Mouse (Mus musculus) ovary, postnatal 10 days (tissue): Measurements from ENCODE around the gene 5730596B20Rik.

Experiments used
- DNase-seq: peaks from one replicate; pipeline ENCODE4 v3.0.0; 2022; ENCODE audit warnings: low spot score

Gene 5730596B20Rik

DNA sequence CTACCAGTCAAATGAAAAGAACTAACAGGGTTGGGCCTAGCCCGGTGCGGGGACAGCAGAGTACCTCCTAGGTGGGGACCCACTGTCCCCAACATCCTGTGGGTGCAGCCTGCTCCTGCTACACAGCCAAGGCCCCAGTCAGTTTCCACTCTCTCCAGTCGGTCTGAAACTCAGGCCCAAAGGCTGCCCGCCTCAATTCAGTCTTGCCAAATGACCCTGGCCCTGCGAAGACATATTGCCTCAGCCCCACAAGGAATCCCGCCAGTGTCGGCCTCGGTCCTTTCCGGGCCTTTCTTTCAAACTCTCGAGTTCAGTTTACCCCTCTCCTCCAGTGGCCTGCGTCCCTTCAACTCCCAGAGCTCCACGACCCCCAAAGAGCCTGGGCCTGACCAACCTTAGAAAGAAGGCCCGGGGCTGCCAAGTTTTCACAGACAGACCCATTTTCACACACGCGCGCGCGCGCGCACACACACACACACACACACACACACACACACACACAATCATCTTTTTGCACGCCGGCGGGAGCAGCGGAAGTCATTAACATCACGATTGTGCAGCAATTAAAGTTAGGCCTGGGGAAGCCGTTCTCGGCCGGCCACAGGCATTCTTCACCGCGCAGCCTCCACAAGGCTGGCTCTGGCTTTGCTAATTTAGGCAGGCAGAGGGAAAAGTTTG, 22.9 kb downstream of the 5730596B20Rik start:
- no peak for DNase-seq

DNA sequence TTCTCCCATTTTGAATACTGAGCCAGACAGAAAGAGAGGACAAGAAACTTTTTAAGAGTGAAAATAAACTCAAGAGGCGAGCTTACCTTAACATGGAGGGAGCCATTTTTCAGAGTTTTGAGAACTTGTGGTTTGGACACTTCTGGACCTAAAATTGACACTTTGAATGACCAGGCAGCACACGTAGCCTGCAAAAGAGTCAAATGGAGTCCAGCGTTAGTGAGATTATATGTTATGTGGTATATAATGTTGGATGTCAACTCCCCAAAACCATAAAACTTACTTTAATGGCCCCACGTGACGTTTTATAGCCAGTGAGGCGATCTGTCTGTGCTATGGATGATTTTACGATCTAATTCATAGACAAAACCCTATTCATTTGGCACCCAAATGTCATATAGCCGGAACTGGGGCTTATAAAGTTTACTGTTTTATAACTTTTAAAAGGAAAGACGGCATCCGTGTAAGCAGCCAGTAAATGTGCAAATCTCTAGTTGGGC, 23.5 kb downstream of the 5730596B20Rik start:
- DNase-seq = no peak

DNA sequence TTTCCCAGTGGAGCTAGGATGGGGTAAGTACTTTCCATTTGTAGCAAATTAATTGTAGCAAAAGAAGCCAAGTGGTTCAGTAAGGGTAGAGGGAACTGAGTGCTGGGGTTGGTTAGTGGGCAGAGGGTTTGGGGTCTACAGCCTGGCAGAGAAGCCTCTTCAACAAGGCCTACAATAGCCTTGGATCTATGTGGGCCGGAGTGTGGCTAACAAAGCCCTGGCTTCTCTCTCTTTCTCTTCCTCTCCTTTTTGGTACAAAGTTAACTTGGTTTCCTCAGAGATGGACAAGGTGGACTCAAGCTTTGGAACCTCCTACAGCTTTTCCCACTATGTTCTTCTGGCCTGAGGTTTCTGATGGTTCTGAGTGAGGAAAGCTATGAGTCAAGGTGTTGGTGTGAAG, 24.0 kb downstream of the 5730596B20Rik start:
- DNase-seq = no peak

DNA sequence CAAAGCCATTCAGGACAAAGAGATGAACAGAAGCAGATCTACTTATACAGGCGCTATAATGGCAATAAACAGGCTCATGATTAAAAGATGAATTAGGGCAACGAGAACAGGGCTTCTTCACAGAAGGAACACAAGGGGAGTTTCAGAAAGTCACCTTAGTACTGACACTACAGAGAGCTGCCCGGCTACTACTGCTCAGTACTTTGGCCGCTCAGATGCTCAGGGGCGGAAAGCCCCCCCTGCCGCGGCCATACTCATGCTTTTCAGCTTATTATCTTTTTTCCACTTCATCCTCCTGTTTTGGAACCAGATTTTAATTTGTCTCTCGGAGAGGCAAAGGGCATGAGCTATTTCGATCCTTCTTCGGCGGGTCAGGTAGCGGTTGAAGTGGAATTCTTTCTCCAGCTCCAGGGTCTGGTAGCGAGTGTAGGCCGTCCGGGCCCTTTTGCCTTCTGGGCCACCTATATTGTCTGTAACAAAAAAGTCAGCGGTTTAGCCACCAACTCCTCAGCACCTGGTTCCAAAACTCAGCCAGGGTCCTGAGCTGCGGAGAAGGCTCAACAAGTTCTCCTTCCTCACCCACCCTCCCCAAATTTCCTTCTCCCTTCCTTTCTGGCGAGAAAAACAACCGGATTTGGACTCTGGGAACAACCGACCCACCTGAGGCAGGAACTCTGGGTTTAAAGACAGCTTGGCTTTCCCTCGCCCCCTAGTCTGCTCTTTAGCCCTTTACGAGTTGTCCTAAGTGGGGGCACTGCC, 25.2 kb downstream of the 5730596B20Rik start:
- no peak for DNase-seq

DNA sequence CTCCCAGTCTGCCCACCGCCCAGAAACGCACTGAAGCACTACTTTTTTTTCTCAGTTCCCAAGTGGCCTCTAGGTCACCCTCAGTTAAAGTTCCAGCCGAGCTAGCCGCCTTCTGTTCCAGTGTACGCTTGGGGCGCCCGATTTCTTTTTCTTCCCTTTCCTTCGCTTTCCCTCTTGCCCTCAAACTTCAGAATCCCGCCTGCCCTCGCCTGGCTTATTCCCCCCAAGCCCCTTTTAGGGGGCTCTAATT, 25.7 kb downstream of the 5730596B20Rik start:
- DNase-seq = no peak

DNA sequence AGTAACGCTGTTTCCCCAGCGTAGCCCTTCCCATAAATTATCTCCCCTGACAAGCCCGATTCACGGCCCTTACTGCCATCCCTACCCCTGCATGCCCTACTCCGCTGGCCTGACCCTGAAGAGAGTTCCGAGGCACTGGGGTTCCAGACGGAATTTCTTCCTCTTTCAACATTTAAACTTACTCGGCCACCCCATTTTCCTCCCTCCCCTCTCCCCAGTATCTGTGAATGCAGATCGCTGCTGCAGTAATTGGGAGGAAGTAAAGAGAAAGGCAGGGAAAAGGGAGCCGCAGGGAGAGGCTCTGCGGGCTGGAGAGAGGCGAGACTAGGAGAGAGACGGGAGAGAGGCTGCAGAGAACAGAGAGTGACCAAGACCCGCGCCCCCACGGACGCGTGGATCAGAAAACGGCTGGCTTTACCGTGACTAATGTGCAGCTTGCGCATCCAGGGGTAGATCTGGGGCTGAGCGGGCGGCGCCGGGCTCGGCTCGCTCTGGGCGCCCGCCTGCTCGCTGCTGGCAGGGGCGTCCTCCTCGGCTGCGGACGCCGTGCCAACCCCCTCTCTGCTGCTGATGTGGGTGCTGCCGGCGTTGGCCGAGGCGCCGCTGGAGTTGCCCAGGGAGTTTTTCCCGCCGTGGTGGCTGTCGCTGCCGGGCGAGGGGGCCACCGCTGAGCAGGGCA, 26.2 kb downstream of the 5730596B20Rik start:
- DNase-seq = no peak

DNA sequence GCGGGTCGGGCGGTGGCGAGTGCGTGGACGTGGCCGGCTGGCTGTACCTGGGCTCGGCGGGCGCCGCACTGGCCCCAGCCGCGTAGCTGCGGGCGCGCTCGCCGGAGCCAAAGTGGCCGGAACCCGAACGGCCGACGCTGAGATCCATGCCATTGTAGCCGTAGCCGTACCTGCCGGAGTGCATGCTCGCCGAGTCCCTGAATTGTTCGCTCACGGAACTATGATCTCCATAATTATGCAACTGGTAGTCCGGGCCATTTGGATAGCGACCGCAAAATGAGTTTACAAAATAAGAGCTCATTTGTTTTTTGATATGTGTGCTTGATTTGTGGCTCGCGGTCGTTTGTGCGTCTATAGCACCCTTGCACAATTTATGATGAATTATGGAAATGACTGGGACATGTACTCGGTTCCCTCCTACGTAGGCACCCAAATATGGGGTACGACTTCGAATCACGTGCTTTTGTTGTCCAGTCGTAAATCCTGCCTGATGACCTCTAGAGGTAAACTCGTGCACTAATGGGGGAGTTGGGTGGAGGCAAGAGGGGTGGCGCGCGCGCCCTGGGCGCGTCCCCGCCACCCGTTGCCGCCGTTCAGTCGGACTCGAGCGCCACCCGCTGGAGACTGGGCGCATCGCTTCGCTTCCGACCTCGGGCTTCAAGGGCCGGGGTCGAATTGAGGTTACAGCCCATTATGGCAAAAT, 26.9 kb downstream of the 5730596B20Rik start, which contains the start of gene Hoxa5:
Gene Hoxa5 (minus strand): TSS at position 538 of the 703 bp plus-strand sequence.
- no peak for DNase-seq

DNA sequence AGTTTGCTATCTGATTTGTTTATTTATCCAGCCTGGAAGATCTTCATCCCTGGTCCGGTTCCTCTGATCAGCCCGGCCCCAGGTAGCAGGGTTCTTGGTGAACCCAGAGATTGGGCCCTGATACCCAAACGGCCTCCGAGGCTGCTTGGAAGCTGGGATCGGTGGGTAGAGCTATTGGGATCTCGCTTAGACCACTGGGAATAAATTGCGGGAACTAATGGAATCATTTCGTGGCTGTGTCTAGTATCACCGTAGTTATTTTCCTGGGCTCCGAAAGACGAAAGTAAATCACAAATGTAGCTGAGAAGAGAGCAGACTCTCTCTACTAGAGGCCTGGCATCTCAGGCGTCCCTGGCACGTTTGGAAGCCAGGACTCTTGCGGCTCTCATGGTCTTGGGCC, 27.9 kb downstream of the 5730596B20Rik start:
- DNase-seq = no peak

DNA sequence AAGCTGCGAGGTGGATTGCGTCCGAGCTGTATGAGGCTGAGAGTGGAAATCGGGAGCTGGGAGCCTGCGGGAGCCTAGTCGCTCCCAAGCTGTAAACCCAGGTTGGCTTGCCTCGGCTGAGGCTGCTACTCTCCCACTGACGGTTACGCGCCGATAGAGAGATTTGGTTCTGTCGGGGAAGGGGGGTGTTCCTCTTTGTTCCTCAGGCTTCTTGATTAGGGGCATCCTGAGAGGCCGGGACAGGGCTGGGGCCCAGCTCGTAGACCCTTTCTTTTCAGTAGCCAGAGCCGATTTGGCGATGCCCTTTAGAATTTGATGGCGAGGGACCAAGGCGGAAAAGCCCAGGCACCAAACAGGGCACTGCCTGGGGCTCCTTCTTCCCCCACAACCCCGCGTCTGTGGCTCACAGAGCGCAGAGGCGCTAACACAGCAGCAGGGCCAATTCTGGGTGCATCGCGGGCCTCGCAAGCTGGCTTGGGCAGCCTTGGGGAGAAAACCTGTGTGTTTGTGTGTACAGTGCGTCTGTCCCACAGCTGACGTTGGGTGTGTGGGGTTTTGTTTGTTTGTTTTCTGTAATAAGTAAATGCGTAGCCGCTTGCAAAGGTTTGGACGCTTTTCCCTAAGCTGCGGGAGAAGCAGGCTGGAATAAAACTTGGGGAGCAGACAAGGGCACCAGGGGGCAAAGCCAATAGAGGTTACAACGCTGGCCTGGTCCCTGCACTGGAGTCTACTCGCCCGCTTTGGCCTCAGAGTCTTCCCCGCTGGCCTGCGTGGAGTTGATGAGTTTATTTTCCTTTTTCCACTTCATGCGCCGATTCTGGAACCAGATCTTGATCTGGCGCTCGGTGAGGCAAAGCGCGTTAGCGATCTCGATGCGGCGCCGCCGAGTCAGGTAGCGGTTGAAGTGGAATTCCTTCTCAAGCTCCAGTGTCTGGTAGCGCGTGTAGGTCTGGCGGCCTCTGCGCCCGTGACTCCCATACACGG, 28.6 kb downstream of the 5730596B20Rik start:
- no peak for DNase-seq

DNA sequence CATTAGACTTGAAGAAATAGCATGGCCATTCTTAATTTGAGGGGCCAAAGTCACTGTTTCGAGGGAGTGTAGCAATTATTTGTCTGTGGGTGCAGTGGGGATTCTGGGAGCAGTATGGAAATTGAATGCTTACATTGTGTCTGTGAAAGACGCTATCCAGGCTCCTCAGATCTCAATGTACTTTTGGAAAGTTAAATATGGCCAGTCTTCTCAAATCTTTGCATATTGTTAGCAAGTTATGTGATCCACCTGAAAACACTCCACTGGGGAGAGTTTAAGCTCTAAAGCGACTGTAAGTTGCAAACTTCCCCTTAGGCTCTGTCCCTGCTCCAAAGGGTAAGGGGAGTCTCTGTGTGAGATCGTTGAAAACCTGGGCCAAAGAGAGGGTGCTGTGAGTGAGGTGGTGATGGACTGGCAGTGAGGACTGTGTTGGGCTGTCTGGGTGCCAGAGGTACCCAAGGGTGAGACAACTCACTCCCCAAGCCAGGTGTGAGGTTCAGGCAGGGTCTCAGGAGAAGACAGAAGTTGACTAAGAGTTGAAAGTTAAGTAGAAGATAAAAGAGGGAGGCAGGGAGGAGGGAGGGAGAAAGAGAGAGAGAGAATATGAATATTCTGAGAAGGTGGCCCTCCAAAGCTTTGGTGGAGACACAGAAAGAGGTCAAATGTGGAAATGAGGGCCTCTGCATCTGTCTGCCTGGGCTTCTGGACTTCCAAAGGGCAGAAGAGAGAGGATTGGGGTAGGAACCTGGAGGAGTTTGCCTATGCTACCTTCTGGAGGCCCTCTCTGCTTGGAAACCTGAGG, 29.8 kb downstream of the 5730596B20Rik start:
- no peak for DNase-seq

DNA sequence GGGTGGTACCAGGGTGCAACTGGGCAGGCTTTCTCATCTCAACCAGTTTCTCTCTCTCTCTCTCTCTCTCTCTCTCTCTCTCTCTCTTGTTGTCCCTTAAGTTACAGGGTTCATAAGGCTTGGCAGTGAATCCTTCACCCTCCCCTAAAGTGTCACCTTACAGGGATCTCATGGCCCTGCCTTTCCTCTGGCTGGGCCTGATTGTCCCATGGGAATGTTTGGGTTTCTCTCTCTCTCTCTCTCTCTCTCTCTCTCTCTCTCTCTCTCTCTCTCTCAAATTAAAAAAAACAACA, 30.3 kb downstream of the 5730596B20Rik start:
- DNase-seq = no peak

DNA sequence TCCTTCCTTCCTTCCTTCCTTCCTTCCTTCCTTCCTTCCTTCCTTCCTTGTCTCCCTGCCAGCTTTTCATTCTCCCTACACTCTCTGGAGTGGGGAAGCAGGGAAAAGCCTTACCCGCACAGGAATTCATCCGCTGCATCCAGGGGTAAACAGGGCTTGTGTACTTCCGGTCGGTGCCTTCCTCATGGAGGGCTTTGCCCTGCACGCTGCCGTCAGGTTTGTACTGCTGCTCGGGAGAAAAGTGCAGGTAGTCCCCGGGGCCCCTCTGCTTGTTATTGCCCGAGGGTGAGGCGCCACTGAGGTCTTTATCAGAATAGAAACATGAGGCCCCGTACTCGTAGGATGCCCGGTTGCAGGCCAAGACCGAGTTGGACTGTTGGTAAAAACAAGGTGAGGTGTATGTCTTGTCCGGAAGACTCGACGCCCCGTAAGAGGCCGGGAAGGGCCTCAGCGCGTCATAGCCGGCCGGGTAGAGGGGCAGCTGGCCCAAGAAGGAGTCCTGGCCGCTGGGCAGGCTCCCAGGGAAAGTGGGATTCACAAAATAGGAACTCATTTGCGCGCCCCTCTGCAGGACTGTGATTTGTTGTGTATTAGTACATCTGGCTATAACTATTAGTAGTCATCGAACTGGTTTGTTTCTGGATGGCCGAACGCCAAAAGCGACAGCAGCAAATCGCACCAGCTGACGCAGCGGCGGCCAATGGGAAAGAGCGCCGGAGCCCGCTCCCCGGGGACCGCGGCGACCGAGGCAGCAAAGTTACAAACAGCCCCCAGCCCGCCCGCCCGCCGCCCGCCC, 31.0 kb downstream of the 5730596B20Rik start, which contains the start of gene Hoxa6:
Gene Hoxa6 (minus strand): TSS at position 651 of the 796 bp plus-strand sequence.
- DNase-seq = peak; percentile 21

DNA sequence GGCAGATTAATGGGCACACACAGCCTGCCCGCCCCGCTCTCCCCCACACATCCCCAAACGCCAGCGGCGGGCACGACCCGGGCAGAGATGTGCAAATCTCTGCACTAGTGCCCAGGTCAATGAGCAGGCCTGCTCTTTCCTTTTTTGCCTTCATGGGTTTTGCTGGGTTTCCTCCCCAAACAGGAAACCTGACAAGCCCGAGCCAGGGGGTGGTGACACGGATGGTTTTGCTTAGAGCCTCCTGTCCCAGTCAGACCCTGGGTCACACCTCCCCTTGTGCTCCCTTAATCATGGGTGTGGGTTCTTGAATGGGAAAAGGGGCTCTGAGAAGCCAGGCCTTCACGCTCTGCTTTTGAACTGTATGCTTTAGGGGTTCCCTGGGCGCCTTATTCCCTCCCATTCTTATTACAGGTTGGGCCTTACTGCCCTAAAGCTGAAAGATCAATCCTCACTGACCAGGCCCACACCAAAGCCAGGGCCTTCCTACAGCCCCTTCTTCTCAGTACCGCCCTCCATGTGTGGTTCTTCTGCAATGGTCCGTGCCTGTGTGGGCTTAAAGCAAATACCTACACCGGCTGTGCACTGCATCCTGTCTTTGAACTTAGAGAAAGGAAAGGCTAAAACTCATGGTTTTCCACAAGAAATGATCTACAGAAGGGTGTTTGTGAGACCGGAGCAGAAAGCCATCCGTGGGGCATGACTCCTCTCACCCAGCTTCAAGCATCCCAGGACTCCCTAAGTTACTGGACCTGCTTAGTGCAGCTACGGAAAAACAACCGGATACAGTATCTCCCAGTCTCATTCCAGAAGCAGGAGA, 31.8 kb downstream of the 5730596B20Rik start:
- DNase-seq = no peak

DNA sequence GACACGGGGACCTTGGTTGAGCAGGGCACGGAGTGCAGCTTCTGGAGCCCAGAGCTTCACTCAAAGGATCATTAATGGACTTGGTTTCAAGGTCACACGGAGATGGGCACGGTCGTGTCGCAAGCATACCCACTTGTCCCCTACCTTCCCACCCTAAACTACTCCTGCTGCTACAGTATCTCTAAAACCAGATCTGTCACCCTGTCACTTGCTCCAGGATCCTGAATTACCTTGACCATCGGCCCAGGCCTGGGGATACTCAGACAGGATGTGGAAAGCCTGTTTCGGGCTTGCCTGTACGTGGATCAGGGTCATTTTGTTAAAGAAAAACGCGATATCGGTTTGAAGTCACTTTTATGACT, 32.4 kb downstream of the 5730596B20Rik start:
- no peak for DNase-seq

DNA sequence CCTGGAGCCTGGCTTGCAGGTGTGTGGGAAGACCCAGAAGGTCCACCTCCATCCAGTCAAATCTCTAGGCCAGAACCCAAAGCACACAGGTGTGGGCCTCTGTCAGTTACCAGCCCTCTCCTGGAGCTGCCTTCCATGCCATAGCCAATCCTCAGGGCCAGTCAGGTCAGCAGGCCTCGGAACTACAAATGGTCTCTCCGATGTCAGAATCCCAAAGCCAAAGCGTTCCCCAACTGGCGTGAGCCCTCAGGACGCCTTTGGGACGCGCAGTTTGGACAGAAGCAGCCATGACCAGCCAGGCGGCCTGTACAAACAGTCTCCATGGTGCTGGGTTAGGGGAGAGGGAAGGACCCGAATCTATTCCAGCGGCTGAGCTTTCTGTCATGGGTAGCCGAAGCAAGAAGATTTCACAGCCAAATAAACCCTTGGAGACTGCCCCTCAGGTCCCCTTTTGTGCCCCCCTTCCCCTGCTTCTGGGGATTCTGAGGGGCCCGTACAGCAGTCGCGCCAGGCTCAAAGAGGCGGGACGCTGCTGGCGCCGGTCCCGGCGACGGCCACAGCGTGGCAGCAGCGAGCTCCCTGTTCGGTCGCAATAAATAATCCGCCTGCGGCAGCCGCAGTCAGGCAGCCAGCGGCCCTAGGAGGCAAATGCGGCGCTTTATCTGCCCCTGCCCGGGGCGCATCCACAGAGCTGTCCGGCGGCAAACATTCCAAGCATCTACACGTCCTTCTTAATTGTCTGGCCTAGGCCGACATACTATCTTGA, 34.1 kb downstream of the 5730596B20Rik start:
- peak; percentile 65 for DNase-seq

DNA sequence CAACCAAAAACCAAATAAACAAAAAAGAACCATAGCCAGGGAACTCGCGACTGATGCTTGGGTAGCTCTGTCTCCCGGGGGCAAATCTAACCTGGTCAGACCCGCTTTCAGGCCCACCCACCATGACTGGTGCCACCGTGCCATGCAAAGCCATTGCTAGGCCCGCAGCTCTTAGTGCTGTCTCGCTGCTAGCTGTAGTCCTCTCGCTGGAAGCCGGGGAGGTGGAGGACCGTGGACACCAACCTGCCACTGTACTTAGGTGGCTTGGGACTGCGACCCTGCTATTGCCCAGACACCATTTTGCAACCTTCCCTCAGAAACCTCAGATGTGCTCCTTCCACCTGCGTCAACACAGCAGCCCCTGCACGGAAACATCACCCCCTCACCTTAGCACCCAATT, 34.7 kb downstream of the 5730596B20Rik start:
- no peak for DNase-seq

DNA sequence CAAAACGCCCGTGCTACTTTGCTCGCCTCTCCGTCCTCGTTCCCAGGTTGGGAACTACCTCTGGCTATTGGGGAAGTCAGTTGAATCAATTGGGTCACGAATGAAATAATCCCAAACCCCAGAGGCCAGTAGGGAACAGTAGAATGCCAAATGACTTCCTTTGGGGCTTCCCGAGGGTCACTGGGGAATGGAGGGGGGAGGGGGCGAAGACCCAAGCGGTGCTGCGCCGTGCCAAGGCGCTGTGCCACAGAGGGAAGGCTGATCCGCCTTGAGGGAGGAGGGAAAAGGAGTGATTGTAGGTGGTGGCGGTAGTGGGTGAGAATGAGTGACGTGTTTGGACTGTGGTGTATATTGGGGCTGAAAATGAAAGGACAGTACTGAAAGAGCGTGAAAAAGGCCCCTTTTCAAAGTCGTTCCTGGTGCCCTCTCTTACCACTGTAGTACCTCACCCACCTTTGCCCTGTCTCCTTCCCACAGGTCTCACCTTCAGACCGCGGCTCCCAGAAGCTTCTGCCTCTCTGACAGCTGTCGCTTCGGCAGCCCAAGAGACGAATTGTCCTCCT, 35.3 kb downstream of the 5730596B20Rik start:
- DNase-seq = peak; percentile 31
